Mouse (Mus musculus): ENCODE data around the gene Nhsl1.
A peak's percentile ranks its signal among the peaks of the same experiment; 100 is the strongest.

Gene Nhsl1

DNA sequence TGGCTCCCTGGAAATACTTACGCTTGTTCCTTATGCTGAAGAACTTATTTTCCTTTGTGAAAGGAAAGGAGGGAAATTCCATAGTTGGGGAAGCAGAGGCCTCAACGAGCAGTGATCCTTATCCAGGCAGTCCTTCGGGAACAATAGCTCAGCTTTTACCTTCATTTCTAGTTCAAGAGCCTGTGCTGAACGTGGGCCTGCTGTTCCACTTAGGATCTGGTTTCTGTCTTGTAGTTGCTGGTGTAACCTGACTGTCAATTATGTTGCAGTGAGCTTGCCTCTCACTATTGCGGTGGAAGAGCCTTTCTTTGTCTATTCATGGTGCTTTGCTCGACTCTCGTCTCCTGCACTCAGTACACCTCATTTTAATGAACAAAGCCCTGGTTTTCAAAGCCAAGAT is 175.5 kb downstream of the Nhsl1 start:
- DNase-seq, result no peak

DNA sequence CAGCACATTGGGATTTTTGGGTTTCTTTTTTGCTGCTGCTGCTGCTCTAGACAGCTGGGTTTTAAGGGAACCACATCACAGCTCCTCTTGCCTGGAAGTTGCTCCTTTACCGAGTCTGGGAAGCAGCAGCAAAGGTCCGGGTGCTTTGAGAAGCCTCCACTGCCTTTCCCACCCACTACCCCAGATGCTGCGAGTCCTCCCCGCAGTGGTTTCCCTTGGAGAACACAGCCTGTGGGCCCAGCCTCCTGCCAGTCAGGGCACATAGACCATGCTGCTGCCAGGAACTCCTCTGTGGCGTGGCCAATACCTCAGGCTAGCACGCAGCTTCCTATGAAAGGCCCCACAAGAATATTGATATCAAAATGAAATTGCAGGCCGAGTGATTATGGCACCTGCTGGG is 178.3 kb downstream of the Nhsl1 start:
- DNase-seq, result no peak

DNA sequence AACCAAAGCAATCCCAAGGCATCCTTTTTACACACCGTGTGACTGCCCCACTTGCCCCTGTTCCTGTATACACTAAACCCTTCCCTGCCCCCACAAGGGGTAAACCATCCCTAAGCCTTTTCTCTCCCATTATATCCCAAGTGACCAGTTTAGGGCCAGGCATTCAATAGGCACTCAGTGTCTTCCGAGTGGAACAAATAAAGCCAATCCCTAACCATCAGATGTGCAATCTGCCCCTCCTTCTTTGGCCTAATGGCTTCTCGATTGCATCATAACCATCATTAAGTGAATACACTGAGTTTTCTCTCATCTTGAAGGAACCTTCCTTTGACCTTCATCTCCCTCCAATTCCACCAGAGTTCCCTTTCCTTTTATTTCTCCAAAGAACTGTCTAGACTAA is 183.2 kb downstream of the Nhsl1 start:
- DNase-seq, result no peak

GRCm38 (mm10) chr10:18505690-18506089 is 186.9 kb downstream of the Nhsl1 start:
- DNase-seq, result no peak

DNA sequence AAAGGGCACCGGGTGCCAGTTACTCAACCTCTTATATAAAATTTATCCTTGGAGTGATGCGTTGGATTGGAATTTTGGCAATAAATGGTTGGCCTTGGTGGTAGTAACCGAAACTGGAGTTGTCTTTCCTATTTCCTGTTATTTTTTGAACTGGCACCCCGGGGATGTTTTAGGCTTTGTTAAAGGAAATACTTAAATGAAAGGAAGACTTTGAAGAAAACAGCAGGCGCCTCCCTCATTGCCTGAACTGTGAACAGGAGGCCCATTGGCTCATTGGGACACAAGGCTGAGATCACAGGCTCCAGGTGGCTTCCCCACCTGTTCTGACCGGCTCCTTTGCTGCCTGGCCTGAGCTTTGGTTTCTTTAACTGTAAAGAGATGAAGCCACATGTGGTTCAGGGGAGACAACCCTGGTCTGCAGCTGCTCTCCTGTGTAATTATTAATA is 187.7 kb downstream of the Nhsl1 start:
- no peak for DNase-seq

DNA sequence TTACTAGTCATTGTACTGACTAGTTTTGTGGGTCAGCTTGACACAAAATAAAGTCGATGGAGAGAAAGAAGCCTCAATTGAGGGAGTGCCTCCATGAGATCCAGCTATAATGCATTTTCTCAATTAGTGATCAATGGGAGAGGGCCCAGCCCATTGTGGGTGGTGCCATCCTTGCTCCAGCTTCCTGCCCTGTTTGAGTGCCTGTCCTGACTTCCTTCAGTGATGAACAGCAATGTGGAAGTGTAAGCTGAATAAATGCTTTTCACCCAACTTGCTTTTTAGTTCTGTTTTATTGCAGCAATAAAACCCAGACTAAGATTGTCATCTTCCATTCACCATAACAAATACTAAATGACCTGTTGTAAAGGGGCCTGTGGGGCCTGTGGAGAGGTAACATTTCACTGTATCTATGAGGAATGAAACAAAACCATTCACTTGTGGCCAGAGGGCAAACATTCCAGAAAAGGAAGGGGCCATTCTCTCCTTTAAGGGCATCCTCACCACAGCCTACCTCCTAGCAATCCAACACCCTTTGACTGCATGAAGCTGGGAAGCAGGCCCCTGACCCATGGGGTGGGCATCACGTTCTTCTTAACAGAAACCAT is 189.2 kb downstream of the Nhsl1 start:
- DNase-seq, result no peak

DNA sequence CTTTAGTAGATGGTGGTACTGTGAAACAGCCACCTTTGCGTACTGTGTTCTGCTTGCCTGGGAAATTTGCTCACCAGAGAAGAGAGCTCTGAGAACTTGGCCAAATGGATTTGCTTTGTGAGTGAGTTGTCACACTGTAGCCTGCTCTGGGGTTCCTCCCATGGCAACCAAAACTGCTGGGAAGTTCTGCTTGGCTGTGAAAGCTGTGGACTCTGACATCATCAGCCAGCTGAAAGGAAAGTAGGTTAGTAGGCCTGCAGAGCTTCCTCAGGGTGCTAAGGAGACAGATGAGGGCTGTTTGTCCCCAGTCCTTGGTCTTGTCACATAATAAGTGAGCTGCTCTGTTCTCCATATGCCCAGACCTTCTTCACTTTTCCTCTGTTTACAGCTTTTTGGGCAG is 189.8 kb downstream of the Nhsl1 start:
- DNase-seq, result no peak

- no peak for DNase-seq
Observed at GRCm38 (mm10) chr10:18510663-18511062, 191.9 kb downstream of the Nhsl1 start.

DNA sequence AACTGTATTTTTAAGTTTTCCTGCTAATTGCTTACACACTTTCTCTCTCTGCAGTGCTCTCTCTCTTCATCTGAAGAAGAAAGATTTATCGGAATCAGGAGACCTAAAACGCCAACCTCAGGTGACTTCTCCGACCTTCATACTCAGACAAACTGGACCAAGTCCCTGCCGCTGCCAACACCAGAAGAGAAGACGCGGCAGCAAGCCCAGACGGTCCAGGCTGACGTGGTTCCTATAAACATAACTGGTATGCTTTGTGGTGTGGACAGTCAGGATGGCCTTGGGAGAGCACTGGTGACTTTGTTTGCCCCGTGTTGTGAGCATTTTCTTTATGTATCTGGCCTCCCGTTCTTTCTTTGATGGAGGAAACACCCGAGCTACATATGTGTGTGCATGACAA is 192.7 kb downstream of the Nhsl1 start:
- DNase-seq, result no peak

DNA sequence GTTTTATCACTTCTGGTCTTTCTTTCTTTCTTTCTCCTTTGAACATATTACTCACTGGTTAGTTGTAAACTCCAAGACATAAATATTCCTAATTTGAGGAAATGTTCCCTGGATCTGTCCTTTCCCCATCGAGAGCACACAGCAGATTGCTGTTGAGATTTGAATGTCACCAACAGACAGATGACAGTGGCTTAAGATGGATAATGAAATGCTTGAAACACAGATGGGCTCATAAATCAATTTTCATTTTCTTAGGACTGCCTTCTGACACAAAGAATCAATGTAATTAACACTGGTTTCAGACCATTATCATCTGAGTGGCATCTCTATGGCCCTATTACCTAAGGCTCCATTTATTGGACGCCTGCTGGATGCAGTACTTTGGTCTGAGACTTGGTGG is 203.8 kb downstream of the Nhsl1 start:
- DNase-seq, result no peak

- peak; percentile 56 for DNase-seq
Observed at GRCm38 (mm10) chr10:18525311-18525710, 206.5 kb downstream of the Nhsl1 start.

GRCm38 (mm10) chr10:18525726-18526125 is 206.9 kb downstream of the Nhsl1 start:
- DNase-seq, result no peak

- peak; percentile 82 for DNase-seq
Observed at GRCm38 (mm10) chr10:18526184-18526850, 207.5 kb downstream of the Nhsl1 start.

GRCm38 (mm10) chr10:18526851-18527675 is 208.3 kb downstream of the Nhsl1 start:
- peak; percentile 27 for DNase-seq

- peak; percentile 44 for DNase-seq
Observed at GRCm38 (mm10) chr10:18527766-18528165, 209.0 kb downstream of the Nhsl1 start.

GRCm38 (mm10) chr10:18528475-18528874 is 209.7 kb downstream of the Nhsl1 start:
- DNase-seq, result peak; percentile 32

- DNase-seq, result no peak
Observed at GRCm38 (mm10) chr10:18529177-18529576, 210.4 kb downstream of the Nhsl1 start.

DNA sequence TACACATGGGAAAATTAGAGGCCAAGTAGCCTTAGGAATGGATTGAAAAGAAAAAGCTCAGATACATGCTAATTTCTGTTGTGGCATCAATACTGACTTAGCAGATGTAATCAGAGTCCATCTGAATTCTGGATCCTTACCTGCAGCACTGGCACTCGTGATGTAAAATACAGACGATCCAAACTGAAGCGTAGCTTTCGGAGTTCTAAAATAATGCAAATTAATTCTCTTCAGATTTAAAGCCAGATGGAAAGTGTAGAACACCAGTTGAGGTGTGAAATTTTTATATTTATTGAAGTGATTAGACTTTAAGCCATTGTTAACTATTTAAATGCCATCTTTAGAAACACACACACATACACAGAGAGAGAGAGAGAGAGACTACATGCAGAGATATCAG is 211.4 kb downstream of the Nhsl1 start:
- no peak for DNase-seq

DNA sequence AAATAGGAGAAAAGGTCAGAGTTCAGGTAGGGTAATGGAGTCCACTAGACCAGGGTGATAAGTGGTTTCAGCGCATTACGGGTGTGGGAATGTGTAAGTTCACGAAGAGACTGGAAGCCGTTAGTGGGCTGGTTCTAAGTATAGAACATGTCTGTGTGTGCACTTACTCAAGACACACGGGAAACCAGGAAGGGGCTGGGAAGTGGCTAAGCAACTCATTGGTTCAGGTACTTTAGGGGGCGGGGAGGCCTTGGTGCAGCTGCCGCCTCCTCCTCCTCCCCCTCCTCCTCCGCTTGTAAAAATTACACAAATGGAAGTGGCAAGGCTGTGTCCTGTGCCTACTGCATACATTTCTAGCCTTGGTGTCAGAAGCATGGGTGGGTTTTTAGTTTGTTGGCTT is 213.5 kb downstream of the Nhsl1 start:
- DNase-seq, result no peak

DNA sequence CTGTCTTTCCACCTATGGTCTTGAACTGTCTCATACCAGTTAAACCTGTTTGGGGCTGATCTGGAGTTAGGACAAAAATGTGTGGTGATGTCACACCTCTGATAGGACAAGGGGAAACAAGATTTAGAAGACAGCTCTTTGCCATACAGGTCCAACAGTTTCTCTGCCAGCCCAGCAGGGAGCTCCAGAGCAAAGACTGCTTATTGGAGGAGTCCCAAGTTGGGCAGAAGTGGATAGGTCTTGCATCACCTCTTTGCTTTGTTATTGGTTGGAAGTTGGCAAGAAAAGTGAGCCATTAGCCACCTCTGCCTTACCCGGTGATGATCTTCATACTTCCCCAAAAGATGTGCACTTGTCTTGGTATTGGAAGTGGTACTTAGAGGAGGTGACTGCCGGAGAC is 218.1 kb downstream of the Nhsl1 start:
- DNase-seq, result no peak

- no peak for DNase-seq
Observed at GRCm38 (mm10) chr10:18545309-18545708, 226.5 kb downstream of the Nhsl1 start.

- DNase-seq, result peak; percentile 68
Observed at GRCm38 (mm10) chr10:18545813-18546235, 227.0 kb downstream of the Nhsl1 start, which contains the start of gene Hebp2. Gene Hebp2, minus strand, starts transcription at chr10:18546076.

DNA sequence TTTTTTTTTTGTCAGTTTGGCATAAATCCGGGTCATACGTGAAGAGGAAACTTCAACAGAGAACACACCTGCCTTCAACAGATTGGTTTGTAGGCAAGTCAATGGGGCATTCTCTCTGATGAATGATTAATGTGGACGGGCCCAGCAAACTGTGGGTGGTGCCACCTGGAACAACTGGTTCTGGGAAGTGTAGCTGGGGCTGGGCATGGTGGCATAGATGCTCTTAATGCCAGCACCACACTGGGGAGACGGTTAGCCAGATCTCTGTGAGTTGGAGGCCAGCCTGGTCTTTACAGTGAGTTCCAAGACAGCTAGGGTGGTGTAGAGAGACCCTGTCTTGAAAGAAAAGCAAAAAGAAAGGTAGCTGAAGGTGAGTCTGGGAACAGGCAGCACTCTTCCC is 228.6 kb downstream of the Nhsl1 start:
- DNase-seq, result no peak

All from cerebellum, adult 11-12 months (tissue).